Mouse (Mus musculus) effector memory CD4-positive, alpha-beta T cell, adult 5 months (primary cell): ENCODE results near the gene Npsr1. TPM values are rescaled to one million over a fixed set of nuclear protein-coding genes. Genes with fewer than 3 reads are reported as not detected.

Experiments used
- polyA plus RNA-seq: library from polyadenylated mRNA; unstranded; fragments of 100-300 nt; shearing (Covaris generic); gene quantifications from one replicate; pipeline ENCODE4 v1.2.1, GENCODE M21; 2017

The Npsr1 gene
- polyA plus RNA-seq = not detected

DNA sequence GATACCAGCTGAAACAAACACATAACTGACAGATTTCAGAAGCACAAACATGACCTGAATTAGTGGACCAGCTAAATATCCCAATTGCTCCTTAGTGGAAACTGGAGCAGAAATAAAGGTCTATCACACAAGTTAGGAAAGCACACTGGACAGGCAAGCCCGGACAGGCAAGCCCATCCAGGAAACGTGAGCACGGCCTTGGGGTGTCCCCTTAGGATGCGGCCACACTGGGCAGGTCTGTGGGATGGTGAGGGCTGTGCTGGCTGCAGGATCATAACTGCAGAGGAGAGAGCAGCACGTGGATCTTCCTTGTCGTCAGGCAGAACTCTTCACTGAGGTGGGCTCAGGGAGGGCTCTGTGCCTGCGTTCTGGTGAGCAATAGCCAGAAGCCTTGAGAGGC lies at the start of gene Npsr1:
TSS of gene Npsr1 (plus strand) at position 301 of the 400 bp plus-strand sequence.

